Comparison of ENCODE assay signal across 15 mouse cellular contexts in genomic region chr8:79153201-79153600, GRCm38 (mm10).
"Had no signal": no experiment of that assay in that cellular context is flagged by ENCODE, and none has a peak within 500 bp of the region (broad histone marks: within the 10 kb centered on the region; RNA-seq: fewer than 3 reads in every experiment).

No protein-coding gene starts in this region.

- H3K36me3 ChIP-seq: liver, embryonic 13.5 days had no signal

- H3K9me3 ChIP-seq: limb, embryonic 12.5 days; limb, embryonic 15.5 days; liver, embryonic 13.5 days had no signal

- DNase-seq: kidney, adult 18-20 months; left cerebral cortex, postnatal 4 days; liver, embryonic 13.5 days; lung, adult 2 months; lung, postnatal 14 days; lung, postnatal 4 days; midbrain, embryonic 14.5 days; thymus, adult 2 months; thymus, postnatal 14 days; thymus, postnatal 4 days had no signal

- H3K4me2 ChIP-seq: limb, embryonic 12.5 days; limb, embryonic 15.5 days; liver, embryonic 13.5 days; midbrain, embryonic 11.5 days had no signal

- H3K27me3 ChIP-seq: limb, embryonic 12.5 days; limb, embryonic 15.5 days; liver, embryonic 13.5 days had no signal

- H3K4me3 ChIP-seq: limb, embryonic 12.5 days; limb, embryonic 15.5 days; liver, embryonic 13.5 days had no signal

- H3K27ac ChIP-seq: kidney, postnatal 0 days; limb, embryonic 12.5 days; limb, embryonic 15.5 days; liver, embryonic 13.5 days; stomach, postnatal 0 days had no signal

- H3K9ac ChIP-seq: limb, embryonic 12.5 days; limb, embryonic 15.5 days; liver, embryonic 13.5 days had no signal

- H3K4me1 ChIP-seq: liver, embryonic 13.5 days had no signal
